16 mouse cellular contexts compared by ENCODE assay signal in the genomic region with DNA sequence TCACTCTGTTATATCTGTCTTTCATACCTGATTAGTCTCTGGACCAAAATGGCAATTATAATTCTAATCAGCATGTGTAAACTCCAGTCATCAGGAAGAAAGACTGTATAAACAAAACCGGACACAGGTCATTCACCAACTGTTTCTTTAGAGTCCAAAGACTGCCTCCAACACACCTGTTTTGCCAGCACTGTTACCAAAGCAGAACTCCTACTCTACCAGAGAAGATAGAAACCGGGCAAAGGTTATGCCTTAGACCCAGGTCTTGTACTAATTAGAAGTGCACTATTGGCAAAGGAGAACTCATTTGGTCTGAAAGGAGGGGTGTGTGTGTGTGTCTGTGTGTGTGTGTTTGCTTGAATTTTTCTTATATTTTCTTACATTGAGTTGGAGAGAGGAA.
"Had no signal": no experiment of that assay in that cellular context is flagged by ENCODE, and none has a peak within 500 bp of the region (broad histone marks: within the 10 kb centered on the region; RNA-seq: fewer than 3 reads in every experiment).

No protein-coding gene starts in this region.

- H3K4me2 ChIP-seq: limb, embryonic 13.5 days; liver, embryonic 13.5 days; midbrain, embryonic 12.5 days; neural tube, embryonic 13.5 days; stomach, embryonic 15.5 days had no signal

- H3K36me3 ChIP-seq: limb, embryonic 13.5 days; liver, embryonic 13.5 days; midbrain, embryonic 12.5 days; neural tube, embryonic 13.5 days; stomach, embryonic 15.5 days had no signal

- DNase-seq: layer of hippocampus, adult 9-11 months; layer of hippocampus, postnatal 36 days; left cerebral cortex, postnatal 4 days; liver, embryonic 13.5 days; lung, adult 18-20 months; retina, postnatal 1 day; right cerebral cortex, postnatal 4 days; thymus, postnatal 36 days had no signal

- H3K4me1 ChIP-seq: limb, embryonic 13.5 days; neural tube, embryonic 13.5 days had no signal

- H3K4me3 ChIP-seq: limb, embryonic 13.5 days; liver, embryonic 13.5 days; midbrain, embryonic 12.5 days; neural tube, embryonic 13.5 days; stomach, embryonic 15.5 days had no signal

- H3K27ac ChIP-seq: kidney, postnatal 0 days; limb, embryonic 13.5 days; liver, embryonic 13.5 days; midbrain, embryonic 12.5 days; neural tube, embryonic 13.5 days; stomach, embryonic 15.5 days had no signal

- H3K9me3 ChIP-seq: limb, embryonic 13.5 days; liver, embryonic 13.5 days; midbrain, embryonic 12.5 days; neural tube, embryonic 13.5 days; stomach, embryonic 15.5 days had no signal

- H3K9ac ChIP-seq: limb, embryonic 13.5 days; liver, embryonic 13.5 days; midbrain, embryonic 12.5 days; neural tube, embryonic 13.5 days; stomach, embryonic 15.5 days had no signal

- H3K27me3 ChIP-seq: limb, embryonic 13.5 days; liver, embryonic 13.5 days; midbrain, embryonic 12.5 days; neural tube, embryonic 13.5 days; stomach, embryonic 15.5 days had no signal

- ATAC-seq: hindbrain, embryonic 16.5 days; inflammation-experienced regulatory T-cells, adult 6 months; midbrain, embryonic 16.5 days had no signal
